Mouse (Mus musculus): Measurements from ENCODE around the gene Tns1.
A peak's percentile ranks its signal among the peaks of the same experiment; 100 is the strongest.

Gene Tns1

GRCm38 (mm10) chr1:74032966-74033365 lies 91.3 kb downstream of the Tns1 start:
- no peak for DNase-seq (ENCODE audit: low spot score in 2 of 2)

DNA sequence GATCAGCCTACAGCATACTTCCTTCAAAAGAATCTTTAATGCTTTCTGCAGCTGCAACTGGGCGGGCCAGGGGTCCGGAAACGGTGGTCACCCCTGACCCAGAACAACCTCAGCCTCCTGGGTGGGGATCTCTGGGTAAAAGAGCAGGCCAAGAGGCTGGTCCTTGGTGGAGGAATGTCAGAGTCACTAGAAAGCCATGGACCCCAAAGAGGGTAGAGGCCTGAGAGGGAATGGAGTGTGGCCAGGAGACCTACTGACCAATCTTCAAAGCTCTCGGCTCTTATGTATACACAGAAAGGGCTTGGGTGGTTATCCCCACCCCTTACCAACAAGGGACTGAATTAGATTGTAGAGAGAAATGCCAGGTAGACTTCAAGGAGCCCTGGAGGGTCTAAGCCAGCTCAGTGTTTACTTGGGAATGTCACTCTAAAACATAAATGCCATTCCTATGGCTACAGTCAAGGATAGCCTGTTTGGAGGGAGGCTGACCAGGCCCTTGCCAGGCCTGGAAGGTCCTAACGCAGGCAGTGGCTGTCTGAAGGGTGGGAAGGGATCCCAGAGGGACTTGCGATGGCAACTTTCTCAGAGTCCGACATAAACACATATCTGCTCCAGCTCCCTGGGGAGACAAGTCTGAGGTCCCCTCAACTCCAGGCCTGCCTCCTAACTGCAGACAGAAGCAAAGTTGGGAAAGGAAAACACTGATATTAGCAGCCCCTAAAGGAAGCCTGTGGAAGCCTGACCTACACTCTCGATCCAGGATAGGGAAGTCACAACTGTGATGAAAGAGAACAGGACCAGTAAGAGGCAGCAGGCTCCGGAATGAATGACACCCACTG lies 92.3 kb downstream of the Tns1 start:
- DNase-seq (ENCODE audit: low spot score in 2 of 2) = no peak

GRCm38 (mm10) chr1:74030901-74031360 lies 93.3 kb downstream of the Tns1 start:
- peak; percentile 69 to 70 for DNase-seq (ENCODE audit: low spot score in 2 of 2)

DNA sequence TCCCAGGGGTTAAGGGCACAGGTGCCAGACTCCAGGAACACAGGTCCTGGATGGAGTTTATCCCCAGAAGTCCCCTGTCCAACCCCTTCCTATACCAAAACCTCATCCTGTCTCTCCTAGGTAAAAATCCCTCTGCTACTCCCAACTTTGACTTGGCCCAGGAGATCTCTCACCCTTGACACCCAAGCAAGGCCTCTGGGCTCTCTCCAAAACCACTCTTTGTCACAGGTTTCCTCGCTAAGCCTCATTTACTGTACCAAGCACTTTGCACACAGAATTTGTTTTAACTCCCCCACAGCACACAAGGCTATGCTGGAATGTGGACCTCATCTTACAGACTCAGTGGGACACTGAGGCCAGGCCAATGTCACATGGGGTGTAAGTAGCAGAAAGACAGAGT lies 94.0 kb downstream of the Tns1 start:
- no peak for DNase-seq (ENCODE audit: low spot score in 2 of 2)

DNA sequence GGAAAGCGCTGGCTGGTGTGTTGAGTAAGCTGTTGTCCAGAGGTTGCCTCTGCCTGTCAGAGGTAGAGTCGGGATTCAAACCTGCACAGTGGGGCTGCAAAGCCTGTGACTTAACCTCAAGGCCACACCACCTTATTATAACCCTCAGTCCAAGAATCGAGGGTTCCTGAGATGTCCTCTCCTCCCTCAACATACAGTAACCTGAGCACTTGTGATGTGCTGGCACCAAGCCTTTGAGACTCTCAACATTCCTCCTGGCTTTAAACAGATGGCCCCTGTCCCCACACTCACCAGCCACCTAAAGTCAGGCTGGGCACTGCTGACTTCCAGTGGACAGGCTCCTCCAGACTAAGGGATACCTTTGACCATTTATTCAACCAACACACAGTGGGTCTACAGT lies 94.6 kb downstream of the Tns1 start:
- DNase-seq (ENCODE audit: low spot score in 2 of 2) = no peak

- no peak for DNase-seq (ENCODE audit: low spot score in 2 of 2)
These were observed 95.4 kb downstream of the Tns1 start for GRCm38 (mm10) chr1:74028881-74029266.

DNA sequence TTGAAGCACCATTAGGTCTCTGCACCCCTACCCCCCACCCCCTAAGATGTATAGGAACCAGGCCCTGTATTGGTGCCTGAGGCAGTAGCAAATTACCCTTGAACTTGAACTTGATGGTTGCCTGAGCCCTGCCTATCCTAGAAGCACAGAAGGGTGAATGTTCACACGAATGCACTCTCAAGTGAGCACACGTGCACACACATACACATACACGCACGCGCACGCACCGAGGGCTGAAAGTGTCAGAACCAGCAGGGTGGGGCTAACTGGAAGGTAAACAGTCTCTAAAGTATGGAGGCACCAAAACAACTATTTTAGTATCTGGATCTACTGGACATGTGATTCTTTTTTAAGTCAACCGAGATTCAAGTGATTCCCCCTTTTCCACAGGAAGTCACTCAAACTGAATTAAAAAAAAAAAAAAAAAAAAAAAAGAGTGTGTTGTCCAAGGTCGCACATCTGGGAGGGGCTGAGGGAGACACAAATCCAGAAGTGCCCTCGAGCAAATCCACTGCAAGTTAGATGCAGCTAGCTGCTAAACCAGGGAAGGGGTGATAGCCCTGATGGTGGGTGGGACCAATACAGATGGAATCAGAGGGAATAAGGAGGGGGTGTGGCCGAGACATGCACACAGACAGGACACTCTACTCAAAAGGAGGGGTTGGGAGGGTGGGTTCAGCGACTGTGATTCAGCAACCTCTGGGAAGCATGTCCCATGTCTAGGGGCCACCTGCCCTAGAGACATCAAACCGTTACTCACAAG lies 96.0 kb downstream of the Tns1 start:
- DNase-seq (ENCODE audit: low spot score in 2 of 2) = no peak

DNA sequence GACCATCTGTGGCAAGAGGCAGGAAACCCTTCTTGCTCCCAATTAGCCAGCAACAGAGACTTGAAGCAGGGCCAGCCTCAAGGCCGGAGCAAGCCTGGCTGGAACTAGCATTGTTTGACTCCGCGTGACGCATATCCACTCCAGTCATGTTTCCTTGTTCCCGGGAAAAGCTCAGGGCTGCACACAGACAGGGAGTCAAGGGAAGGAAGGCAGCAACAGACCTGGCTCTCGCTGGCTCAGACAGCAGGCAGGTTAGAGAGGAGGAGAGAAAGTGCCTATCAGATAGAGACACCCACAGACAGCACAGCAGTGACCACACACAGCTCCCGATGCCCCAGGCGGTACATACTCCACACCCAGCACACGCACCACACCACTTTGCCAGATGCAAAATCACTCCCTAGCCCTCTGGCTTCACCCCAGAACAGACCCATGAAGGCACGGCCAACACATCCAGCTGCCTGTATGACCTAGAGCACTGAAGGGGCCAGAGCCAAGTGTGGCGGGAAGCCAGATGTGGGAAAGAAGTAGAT lies 96.6 kb downstream of the Tns1 start:
- peak in 1 of 2 experiments; percentile 68 for DNase-seq (ENCODE audit: low spot score in 2 of 2)

GRCm38 (mm10) chr1:74026703-74027195 lies 97.5 kb downstream of the Tns1 start:
- no peak for DNase-seq (ENCODE audit: low spot score in 2 of 2)

- DNase-seq (ENCODE audit: low spot score in 2 of 2) = no peak
These were observed 98.5 kb downstream of the Tns1 start for GRCm38 (mm10) chr1:74025651-74026226.

DNA sequence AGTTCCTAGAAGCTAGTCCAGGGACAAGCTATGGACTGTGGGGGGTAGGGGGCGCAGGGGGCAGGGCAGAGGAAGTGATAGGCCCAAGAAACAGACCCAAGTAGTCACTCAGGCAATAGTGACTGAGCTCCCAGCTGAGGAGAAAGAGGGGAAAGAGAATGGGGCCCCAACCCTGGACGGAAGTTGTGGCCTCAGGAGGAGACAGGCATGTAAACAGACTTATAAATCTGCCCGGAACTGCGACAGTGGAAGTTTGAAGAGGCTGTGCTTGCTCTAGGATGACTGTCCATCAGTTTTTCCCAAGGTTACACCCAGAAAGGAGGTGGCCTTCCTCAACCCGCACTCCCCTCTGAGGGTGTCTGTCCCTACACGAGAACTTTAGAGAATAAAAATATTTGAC lies 99.0 kb downstream of the Tns1 start:
- no peak for DNase-seq (ENCODE audit: low spot score in 2 of 2)

- no peak for DNase-seq (ENCODE audit: low spot score in 2 of 2)
These were observed 99.6 kb downstream of the Tns1 start for GRCm38 (mm10) chr1:74024452-74025190.

DNA sequence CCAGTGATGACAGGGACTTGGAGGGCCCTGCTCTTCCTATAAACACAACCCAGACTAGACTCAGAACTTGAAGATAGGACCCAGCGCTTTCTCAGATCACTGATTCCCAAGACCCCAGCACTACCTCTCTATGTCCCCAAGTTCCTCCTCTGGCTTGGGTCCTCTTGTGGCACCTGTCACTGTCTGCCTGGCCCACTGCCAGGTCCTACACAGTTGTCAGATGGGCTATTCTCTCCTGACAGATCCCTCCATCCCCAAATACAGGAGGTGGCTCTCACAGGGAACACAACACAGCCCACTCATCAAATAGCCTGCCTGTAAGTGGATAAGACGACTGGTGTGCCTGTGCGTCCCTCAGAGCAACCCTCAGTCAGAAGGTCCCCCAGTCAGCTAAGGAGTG lies 101.3 kb downstream of the Tns1 start:
- no peak for DNase-seq (ENCODE audit: low spot score in 2 of 2)

GRCm38 (mm10) chr1:74022536-74022935 lies 101.7 kb downstream of the Tns1 start:
- no peak for DNase-seq (ENCODE audit: low spot score in 2 of 2)

GRCm38 (mm10) chr1:74020235-74020634 lies 104.0 kb downstream of the Tns1 start:
- DNase-seq (ENCODE audit: low spot score in 2 of 2) = no peak

GRCm38 (mm10) chr1:74017399-74018172 lies 106.7 kb downstream of the Tns1 start:
- no peak for DNase-seq (ENCODE audit: low spot score in 2 of 2)

- no peak for DNase-seq (ENCODE audit: low spot score in 2 of 2)
These were observed 107.6 kb downstream of the Tns1 start for GRCm38 (mm10) chr1:74016618-74017017.

DNA sequence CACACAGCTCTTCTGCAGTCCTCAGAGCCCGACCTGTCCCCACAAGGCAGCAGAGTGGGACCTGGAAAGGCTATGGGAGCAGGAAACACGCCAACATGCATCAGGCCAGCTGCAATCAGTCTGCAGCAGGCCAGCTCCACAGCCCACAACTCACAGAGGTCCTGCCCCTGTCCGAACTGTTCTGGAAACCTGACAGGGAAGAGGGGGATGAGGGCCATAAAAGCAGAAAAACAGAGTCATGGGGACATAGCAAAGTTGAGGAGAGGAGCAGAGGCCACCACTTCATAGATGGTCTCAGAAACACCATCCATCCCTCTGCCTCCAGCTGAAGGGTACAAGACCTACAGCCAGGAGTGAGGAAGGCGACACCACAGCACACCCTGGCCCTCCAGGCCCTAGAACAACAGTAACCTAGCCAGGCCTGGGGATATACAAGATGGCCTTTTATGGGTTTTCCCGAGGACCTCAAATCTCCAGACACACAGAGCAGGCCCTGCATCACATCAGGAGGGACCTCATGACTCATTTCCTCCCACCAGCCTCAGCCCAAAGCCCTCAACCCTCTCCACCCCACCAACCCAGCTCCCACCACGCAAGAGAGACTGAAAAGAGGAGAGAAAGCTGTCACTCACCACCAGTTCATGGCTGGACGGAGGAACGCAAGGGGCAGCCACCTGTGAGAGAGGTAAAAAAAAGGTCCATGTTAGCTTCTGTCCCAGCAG lies 108.6 kb downstream of the Tns1 start:
- peak in 1 of 2 experiments; percentile 54 for DNase-seq (ENCODE audit: low spot score in 2 of 2)

DNA sequence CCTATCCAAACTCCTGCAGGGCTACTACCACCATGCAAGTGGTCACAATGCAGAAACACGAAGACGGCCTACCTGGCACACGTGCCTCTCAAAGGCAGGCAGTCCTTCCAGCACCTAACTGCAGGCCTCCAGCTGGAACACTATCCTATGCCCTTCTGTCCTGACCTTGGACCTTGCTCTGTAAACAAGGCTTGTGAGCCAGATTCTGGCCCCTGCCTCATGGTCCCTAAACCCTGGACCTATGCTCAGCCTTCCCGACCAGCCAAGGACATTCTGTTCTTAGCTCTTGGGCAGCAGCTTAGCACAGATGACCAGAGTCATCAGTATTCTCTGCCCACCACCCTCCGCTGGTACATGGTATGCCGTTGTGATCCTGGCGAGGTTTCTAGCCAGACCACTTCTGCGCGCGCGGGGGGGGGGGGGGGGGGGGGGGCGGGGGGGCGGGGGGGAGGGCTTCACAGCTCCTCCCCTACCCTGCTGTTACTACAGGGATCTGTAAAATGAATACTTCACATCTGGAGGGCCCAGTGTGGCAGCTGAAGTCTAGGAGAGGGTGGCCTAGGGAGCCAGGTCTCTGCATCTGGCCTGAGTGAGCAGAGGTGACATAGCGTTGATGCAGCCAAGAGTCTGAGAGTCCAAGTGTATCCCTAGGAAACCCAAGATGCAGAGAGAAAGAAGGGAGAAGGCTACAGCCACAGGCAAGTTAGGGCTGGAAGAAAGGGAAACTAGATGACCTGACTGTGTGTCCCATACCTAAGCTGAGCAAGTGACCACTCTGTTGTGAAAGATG lies 109.5 kb downstream of the Tns1 start:
- no peak for DNase-seq (ENCODE audit: low spot score in 2 of 2)
